Mouse (Mus musculus): ENCODE measurements at regions not wholly inside any gene's neighbourhood (a gene's known extent, or its start where the extent isn't known, plus 50 kb on each side); places are given as distances from the start of the nearest gene placed in this dataset.

- TF ChIP-seq CTCF (IDR thresholded peaks at IDR 0.05; ENCODE audit: extremely low read depth, insufficient read length, insufficient replicate concordance, low read depth, low read length) (no peak), POLR2A (IDR thresholded peaks at IDR 0.05; ENCODE audit: low read depth, low read length) (no peak)
These were observed 224.9 kb upstream of the Habp2 start for GRCm38 (mm10) chr19:56061882-56062540.

Measured in small intestine, adult 2 months (tissue).